Mouse (Mus musculus) forebrain, postnatal 0 days (tissue): ENCODE data around the gene Fam83e. TPM values are rescaled to one million over a fixed set of nuclear protein-coding genes. Genes with fewer than 3 reads are reported as not detected.

Source experiments
- ATAC-seq: fragments of 200-750 bp; cut with Nextera tagmentation; 2 replicates; pipeline ENCODE4 v1.8.0; 2017; ENCODE audit warnings: mild to moderate bottlenecking, moderate library complexity
- DNase-seq: peaks from one replicate; pipeline ENCODE4 v3.0.0-alpha.2; 2015
- H3K27ac ChIP-seq: fragments of 300-500 bp; sonication (generic); 2 replicates; pipeline ENCODE4 v1.5.1; 2014; ENCODE audit warnings: low read depth, mild to moderate bottlenecking, antibody characterized with exemption, low read length, moderate library complexity, mixed read lengths
- H3K27me3 ChIP-seq: fragments of 300-500 bp; sonication (generic); 2 replicates; pipeline ENCODE4 v1.6.1; 2014; ENCODE audit warnings: mild to moderate bottlenecking, low read length, mixed read lengths; ENCODE audit not compliant: insufficient read depth
- H3K36me3 ChIP-seq: fragments of 300-500 bp; sonication (generic); 2 replicates; pipeline ENCODE4 v1.6.1; 2014; ENCODE audit warnings: mild to moderate bottlenecking, moderate library complexity; ENCODE audit not compliant: insufficient read depth
- H3K4me1 ChIP-seq: fragments of 300-500 bp; sonication (generic); 2 replicates; pipeline ENCODE4 v1.6.1; 2014; ENCODE audit warnings: antibody characterized with exemption; ENCODE audit not compliant: insufficient read depth
- H3K4me2 ChIP-seq: fragments of 300-500 bp; sonication (generic); 2 replicates; pipeline ENCODE4 v1.6.1; 2014; ENCODE audit warnings: low read depth, mild to moderate bottlenecking, moderate library complexity
- H3K4me3 ChIP-seq: fragments of 300-500 bp; sonication (generic); 2 replicates; pipeline ENCODE4 v1.5.1; 2014; ENCODE audit warnings: low read depth, low read length, mixed read lengths
- H3K9ac ChIP-seq: fragments of 300-500 bp; sonication (generic); 2 replicates; pipeline ENCODE4 v1.6.1; 2014; ENCODE audit warnings: mild to moderate bottlenecking
- H3K9me3 ChIP-seq: fragments of 300-500 bp; sonication (generic); 2 replicates; pipeline ENCODE4 v1.6.1; 2016; ENCODE audit warnings: low read length
- CTCF ChIP-seq: sonication (generic); IDR thresholded peaks from 2 replicates; pipeline ENCODE4 v1.5.1; 2016; ENCODE audit warnings: antibody characterized with exemption, control low read depth, low read depth
- WGBS: fragments of 180-500 bp; shearing (Covaris S2); extraction: QIAGEN DNeasy Blood & Tissue Kit; methylation state at CpG from one replicate; pipeline ENCODE4 v1.1.7; 2014; 5-methylcytosine and 5-hydroxymethylcytosine counted together
- polyA plus RNA-seq: library from polyadenylated mRNA; unstranded; fragments of >200 nt; fragmentation: Nextera tagmentation; extraction: Ambion mirVana; gene quantifications from 2 replicates; pipeline ENCODE4 v1.2.1, GENCODE M21; 2015
- total RNA-seq: library from RNA; depleted of rRNA; stranded (reverse); fragments of >200 nt; gene quantifications from 2 replicates; pipeline ENCODE4 v1.2.3, GENCODE M21; 2014

Gene Fam83e
- total and polyA plus RNA-seq, 2 experiments from 2014 or later, result 0.33 TPM; not detected in 1

- H3K27me3 ChIP-seq, result no peaks in the 10 kb centered on the region
- peak overlapping the region; percentile 41 for H3K4me3 ChIP-seq
- peak overlapping the region; percentile 97 for H3K4me2 ChIP-seq
- ATAC-seq, result no peak
- no peak for TF ChIP-seq CTCF
- 4% methylated on average over 7 of the region's 7 CpGs for WGBS
- peak overlapping the region; percentile 49 for H3K9ac ChIP-seq
- peaks cover 9% of the 10 kb centered on the region for H3K36me3 ChIP-seq
- H3K27ac ChIP-seq, result peak overlapping the region; percentile 95
- H3K9me3 ChIP-seq, result no peaks in the 10 kb centered on the region
- peak; percentile 28 for DNase-seq
- H3K4me1 ChIP-seq, result peaks cover 40% of the 10 kb centered on the region
Observed at GRCm38 (mm10) chr7:45705873-45706281, 15.1 kb upstream of the Fam83e start.

- 3% methylated on average over 37 of the region's 45 CpGs for WGBS
- no peak for TF ChIP-seq CTCF
- H3K4me1 ChIP-seq, result peaks cover 36% of the 10 kb centered on the region
- DNase-seq, result peak; percentile 86
- peak overlapping the region; percentile 49 for H3K9ac ChIP-seq
- H3K27me3 ChIP-seq, result no peaks in the 10 kb centered on the region
- H3K36me3 ChIP-seq, result peaks cover 18% of the 10 kb centered on the region
- ATAC-seq, result no peak
- H3K4me3 ChIP-seq, result peak overlapping the region; percentile 41
- no peaks in the 10 kb centered on the region for H3K9me3 ChIP-seq
- peak overlapping the region; percentile 87 for H3K27ac ChIP-seq
- peak overlapping the region; percentile 97 for H3K4me2 ChIP-seq
Observed at GRCm38 (mm10) chr7:45706721-45707241, 14.2 kb upstream of the Fam83e start.

DNA sequence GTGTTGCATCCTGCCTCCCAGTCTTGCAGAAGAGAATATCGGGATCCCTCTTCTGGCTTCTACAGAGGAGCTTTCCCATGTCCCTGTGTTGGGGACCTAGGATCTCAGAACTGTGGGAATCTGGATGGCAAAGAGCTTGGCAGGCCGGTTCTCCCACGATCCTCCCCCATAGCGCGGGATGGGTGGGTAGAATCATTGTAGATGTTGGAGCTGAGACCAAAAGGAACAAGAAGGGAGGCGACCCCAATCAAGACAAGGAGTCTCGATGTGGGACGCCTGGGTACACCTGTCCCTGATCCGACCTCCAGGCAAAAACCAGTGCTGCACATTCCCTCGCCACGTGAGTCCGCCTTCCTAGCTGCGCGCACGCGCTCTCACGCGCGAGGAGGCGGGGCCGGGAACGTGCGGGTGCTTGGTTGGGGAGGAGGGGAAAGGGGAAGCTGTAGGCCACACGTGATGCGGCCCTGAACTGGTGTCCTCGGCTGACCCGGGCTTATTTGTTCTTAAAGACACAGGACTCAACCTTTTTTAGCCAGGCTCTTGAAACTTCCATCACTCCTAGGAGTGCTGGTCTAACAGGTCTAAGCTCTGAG, 13.5 kb upstream of the Fam83e start:
- H3K9ac ChIP-seq, result peak overlapping the region; percentile 49
- peak overlapping the region; percentile 97 for H3K4me2 ChIP-seq
- H3K4me3 ChIP-seq, result peak overlapping the region; percentile 41
- ATAC-seq, result peak; percentile 28
- peaks cover 25% of the 10 kb centered on the region for H3K36me3 ChIP-seq
- DNase-seq, result peak; percentile 94
- no peaks in the 10 kb centered on the region for H3K9me3 ChIP-seq
- no peaks in the 10 kb centered on the region for H3K27me3 ChIP-seq
- TF ChIP-seq CTCF, result no peak
- under 1% methylated on average over 27 of the region's 27 CpGs for WGBS
- peak overlapping the region; percentile 87 for H3K27ac ChIP-seq
- peaks cover 36% of the 10 kb centered on the region for H3K4me1 ChIP-seq

DNA sequence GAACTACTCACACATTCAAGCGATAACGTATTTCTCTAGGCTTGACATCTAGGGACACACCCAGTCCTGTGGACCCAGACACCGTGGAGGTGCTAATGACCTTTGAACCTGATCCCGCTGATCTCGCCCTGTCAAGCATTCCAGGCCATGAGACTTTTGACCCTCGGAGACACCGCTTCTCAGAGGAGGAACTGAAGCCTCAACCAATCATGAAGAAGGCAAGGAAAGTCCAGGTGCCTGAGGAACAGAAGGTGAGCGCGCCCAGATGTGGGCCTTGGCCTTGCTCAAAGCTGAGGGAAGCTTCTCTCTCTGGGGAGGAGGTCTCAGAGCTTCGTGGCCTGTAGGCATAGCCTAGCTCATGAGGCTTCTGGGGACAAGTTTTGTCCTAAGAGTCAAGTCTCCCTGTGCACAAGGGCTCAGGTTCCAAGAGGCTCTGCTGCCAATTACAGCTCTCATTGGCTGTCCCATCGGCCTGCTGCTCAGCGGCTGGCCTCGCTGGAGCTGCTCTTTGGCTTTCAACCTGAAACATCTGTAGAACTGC, 12.7 kb upstream of the Fam83e start:
- no peak for DNase-seq
- H3K4me1 ChIP-seq, result peaks cover 32% of the 10 kb centered on the region
- H3K4me3 ChIP-seq, result no peak overlapping the region
- ATAC-seq, result no peak
- WGBS, result 63% methylated on average over 13 of the region's 13 CpGs
- H3K4me2 ChIP-seq, result peak overlapping the region; percentile 97
- no peak for TF ChIP-seq CTCF
- H3K36me3 ChIP-seq, result peaks cover 33% of the 10 kb centered on the region
- no peaks in the 10 kb centered on the region for H3K9me3 ChIP-seq
- no peaks in the 10 kb centered on the region for H3K27me3 ChIP-seq
- no peak overlapping the region for H3K9ac ChIP-seq
- H3K27ac ChIP-seq, result peak overlapping the region; percentile 87

DNA sequence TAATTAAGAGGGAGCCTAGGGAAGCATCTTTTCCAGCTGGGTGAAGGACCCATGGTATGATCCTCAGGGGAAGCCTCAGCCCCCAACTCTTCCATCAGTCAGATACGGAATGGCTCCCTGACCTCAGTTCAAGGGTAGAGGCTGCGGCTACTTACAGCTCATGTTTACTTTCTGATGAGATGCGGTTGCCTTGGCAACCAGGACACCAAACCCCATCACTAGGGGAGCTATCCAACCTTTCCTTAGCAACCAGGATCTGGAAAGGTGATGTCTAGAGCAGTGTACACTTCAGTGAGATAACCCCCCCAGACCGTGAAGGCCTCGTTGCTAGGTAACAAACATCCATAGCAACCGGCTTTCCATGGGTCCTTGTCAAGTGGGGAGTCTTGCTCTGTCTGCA, 12.0 kb upstream of the Fam83e start:
- peaks cover 35% of the 10 kb centered on the region for H3K36me3 ChIP-seq
- no peak overlapping the region for H3K9ac ChIP-seq
- H3K27me3 ChIP-seq, result no peaks in the 10 kb centered on the region
- H3K4me2 ChIP-seq, result peak overlapping the region; percentile 97
- no peak for ATAC-seq
- peak; percentile 5; the same call in 1 of the 2 replicates for TF ChIP-seq CTCF
- peaks cover 27% of the 10 kb centered on the region for H3K4me1 ChIP-seq
- peak overlapping the region; percentile 87 for H3K27ac ChIP-seq
- no peaks in the 10 kb centered on the region for H3K9me3 ChIP-seq
- H3K4me3 ChIP-seq, result no peak overlapping the region
- 37% methylated on average over 6 of the region's 6 CpGs for WGBS
- peak; percentile 70 for DNase-seq

- Histone ChIP-seq H3K4me1 (peaks cover 32% of the 10 kb centered on the region), H3K9ac (no peak overlapping the region), H3K36me3 (peaks cover 35% of the 10 kb centered on the region), H3K27me3 (no peaks in the 10 kb centered on the region), H3K4me3 (no peak overlapping the region), H3K27ac (peak overlapping the region; percentile 87; the same call in 1 of the 2 replicates), H3K4me2 (no peak overlapping the region), H3K9me3 (no peaks in the 10 kb centered on the region)
- ATAC-seq (no peak), DNase-seq (no peak)
- 69% methylated on average over 14 of the region's 14 CpGs for WGBS
- no peak for TF ChIP-seq CTCF
Observed at GRCm38 (mm10) chr7:45709677-45710355, 11.2 kb upstream of the Fam83e start.
